Mouse (Mus musculus) urinary bladder, postnatal 14 days (tissue): ENCODE measurements around the gene Ucn.
A peak's percentile ranks its signal among the peaks of the same experiment; 100 is the strongest.

Experiments
- DNase-seq: peaks from one replicate; pipeline ENCODE4 v3.0.0; 2021; ENCODE audit warnings: low spot score

Ucn gene

DNA sequence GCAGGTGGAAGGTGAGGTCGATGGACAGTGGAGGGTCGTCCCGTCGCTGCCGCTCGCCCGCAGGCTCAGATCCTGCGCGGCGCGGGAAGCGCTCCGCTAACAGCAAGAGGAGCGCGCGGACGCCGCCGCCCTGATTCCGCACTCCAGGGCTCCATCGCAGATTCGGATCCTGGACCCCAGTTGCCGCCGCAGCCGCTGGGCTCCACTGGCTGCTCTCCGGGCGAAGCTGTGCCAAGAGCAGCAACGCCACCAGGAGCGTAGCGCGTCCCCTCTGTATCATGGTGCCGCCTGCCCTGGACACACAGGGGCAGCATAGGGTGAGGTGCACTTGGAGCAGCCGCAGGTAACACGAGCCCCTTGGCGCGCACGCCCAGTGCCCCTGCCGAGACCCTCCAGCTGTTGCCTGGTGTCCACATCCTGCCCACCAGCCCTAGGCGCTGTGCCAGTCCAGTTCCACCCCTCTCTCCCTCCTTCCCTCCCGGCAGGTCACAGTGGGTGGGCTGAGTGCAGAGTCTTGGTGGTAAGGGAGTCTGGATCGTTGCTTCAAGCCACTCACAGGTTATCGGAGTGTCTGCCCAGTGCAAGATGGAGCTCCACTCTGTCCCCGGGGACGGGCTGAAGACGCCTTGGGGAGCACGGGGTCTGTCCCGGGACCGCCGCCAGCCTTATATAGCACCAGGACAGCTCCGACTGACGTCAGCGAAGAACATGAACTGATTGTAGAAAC lies at the start of gene Ucn:
Gene Ucn, minus strand, starts transcription at position 589 of the 727 bp plus-strand sequence.
- DNase-seq, result no peak

DNA sequence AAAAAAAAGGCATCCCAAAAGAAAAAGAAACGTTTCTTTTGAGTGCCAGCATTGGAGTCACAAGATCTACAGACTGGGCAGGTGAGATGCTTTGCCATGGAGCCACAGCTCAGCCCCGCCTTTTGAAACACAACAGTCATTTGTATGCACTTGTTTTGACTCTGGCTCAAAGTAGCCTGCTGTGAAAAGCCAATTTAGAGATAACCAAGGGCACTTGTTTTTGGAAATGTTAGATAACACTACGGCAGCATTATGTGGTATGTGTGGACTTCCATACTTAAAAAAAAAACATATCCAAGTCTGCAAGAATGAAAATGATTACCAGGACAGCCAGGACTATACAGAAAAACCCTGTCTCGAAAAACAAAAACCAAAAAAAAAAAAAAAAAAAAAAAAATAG lies 45.0 kb upstream of the Ucn start:
- no peak for DNase-seq

DNA sequence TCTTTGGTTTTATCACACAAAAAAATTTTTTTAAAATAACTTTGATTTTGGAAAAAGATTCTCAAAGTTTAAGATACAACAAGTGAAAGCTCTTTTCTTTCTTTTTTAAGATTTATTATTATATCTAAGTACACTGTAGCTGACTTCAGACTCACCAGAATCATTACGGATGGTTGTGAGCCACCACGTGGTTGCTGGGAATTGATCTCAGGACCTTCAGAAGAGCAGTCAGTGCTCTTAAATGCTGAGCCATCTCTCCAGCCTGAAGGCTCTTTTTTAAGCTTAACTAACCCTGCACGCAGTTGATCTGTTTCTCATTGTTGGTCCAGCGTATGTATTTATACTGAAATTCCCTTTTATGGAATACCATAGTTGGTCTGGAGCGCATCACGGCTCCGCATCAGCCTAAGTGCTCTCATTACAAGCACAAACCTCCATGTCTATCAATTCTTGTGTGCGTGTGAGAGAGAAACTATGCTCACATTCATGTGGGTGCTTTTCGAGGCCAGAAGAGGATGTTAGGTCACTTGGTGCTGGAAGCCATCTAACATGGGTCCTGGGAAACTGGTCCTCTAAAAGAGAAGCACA lies 42.6 kb upstream of the Ucn start:
- no peak for DNase-seq

DNA sequence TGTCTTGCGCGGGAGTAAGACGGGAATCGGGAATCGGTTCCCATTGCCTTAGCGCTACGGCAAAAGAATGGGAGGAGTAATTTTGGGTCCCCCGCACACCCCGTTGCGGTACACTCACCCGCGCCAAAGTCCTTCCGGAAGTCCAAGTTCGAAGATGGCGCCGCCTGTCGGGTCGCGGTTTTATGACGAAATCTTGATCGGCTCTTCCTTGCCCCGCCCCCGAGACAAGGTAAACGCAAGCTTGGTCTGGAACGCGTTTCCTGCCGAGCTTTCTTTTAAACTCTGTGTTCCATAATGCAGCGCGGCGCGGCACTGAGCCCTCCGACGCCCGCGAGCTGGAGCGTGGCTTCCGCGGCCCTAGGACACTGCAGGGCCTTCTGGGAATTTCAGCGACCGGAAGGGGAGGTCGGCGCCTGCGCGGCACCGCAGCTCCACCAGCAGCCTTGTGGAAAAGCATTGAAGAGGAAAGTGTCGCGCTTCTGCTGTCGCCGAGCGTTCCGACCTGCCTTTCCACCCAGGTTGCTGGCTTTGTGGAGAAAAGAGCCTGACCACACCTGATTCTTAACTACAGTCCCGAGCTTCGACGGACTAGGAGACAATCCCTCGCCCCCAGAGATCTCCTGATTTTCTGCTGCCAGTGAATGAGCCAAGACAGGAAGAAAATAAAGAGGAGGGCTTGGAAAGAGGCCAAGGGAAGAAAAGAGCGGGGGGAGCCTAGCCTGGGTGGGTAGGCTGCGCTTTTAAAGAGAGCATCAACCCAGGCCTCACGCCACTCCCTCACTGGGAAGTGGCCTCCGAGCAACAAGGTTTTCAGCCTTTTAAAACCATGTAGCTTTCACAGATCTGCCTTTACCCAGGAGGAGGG lies 41.4 kb upstream of the Ucn start, which contains the start of the genes Gm29609 and Gtf3c2:
Gene Gm29609, minus strand, starts transcription at position 146 of the 865 bp plus-strand sequence.
Gene Gtf3c2, minus strand, starts transcription at position 379 of the 865 bp plus-strand sequence.
- DNase-seq, result peak; percentile 95

DNA sequence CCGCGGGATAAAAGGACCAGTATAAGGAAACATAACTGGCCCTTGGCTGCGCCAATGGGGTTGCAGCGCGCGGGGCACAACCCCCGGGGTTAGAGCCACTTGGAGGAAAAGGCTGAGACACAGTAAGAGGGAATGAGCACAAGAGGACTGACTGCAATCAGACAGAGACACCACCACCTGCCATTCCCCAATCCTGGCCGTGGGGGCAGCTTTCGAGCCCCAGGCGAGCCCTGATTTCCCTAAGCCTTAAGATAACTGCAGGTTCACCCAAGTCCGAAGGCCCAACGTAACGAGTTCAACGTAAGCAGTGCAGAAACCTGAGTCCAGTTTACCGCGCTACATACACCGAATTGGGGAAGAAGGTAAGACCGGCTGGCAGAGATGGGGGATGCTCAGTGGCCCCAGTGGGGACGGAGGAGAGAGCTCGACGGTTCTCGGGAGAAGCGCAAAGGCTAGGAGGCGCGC lies 40.7 kb upstream of the Ucn start:
- no peak for DNase-seq

DNA sequence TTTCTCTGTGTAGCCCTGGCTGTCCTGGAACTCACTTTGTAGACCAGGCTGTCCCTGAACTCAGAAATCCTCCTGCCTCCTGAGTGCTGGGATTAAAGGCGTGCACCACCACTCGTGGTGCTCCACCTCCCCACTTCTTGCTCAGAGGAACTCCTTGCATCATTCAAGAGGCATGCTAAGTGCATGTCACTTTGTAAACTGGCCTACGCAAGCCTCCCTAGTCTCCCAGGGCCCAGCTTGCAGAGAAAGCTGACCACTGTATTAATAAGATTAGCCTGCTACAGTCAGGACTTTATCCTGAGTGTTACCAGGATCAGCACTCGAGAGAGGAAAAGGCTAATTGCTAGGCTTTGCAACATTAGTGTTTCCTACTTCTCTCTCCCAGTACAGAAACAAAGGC lies 30.0 kb upstream of the Ucn start:
- DNase-seq, result no peak

DNA sequence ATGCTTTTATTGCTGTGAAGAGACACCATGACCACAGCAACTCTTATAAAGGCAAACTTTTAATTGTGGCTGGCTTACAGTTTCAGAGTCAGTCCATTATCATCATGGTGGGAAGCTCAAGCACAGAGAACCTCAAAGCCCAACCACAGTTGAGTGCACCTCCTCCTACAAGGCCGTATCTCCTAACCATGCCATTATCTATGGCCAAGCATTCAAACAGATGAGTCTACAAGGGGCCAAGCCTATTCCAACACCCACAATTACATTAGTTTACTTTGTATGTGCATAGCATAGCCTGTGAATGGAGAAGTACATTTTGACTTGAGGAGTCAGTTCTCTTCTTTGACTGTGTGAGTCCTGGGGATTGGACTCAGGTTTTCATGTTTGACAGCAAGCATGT lies 26.2 kb upstream of the Ucn start:
- DNase-seq, result no peak

DNA sequence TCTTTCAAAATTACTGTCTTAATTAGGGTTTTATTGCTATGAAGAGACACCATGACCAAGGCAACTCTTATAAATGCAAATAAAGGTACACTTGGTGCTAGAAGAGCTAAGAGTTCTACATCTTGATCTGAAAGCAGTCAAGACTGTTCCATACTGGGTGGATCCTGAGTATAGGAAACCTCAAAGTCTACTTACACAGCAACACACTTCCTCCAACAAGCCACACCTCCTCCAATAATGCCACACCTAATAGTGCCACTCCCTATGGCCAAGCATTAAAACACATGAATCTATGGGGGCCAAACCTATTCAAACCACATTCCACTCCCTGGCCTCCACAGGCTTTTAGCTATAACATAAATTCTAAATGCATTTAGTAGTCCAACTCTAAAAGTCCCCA lies 23.8 kb upstream of the Ucn start:
- no peak for DNase-seq

DNA sequence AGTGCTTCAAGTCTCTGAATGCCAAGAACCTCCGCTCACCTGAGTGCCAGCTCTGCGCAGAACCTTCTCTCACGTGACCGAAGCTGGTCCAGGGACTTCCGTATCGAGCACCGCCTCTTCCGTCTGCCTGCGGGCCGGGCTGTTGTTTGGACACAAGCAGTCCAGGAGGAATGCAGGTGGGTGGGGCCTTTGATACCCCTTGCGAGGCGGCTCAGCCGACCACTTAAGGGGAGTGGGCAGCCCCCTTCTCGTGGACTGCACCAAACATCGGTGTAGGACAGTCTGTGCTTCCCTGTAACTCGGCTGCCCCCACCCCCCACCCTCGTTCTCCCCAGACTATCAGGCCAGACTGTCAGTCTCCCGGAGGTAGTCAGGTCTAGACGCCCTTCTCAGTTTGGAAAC lies 15.5 kb upstream of the Ucn start, which contains the start of gene Mpv17:
Gene Mpv17, minus strand, starts transcription at position 100 of the 402 bp plus-strand sequence.
- DNase-seq, result peak; percentile 82

DNA sequence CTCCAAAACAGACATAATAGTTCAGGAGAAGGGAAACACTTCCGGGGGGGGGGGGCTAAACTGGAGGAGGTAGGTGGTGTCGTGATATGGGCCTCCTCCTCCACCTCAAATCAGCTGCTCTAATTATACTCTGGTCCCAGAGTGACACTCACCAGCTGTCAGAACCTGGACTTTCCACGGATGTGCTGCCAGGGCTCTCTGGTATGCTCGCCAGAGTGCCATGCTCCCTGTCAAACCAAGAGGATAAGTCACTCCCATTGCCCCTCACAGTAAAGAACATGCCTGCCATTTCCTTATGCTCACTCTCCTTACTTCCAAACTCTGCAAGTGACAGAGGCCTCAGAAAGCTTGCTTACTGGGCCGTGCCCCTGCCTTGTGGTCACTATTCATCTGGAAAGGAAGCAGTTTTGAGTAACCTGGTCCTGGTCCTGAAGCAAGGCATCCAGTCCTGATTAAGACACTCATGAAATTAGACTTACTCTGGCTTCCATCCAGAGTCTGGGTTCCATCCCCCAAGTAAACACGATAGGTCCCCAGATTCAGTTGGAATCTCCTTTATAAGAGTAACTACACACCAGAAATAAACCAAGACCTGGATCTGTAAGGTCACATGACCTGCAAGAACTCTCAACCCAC lies 15.0 kb upstream of the Ucn start:
- no peak for DNase-seq

DNA sequence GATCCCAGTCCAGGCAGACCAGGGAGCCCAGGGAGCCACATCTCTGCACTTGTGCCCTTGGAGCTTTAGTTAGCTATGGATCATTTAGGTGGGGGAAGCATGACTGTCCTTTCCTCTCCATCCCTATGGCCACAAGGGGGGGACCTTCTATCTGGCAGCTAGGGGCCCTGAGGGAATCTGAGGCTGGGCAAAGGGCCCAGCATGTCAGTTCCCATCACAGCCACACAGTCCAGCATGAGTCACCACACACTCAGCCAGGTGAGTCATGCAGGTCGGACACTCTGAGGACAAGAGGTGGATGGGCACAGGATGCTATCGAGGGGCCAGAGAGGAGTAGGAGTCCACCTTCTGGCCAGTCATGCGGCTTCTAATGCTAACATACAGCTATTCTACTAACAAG lies 13.1 kb upstream of the Ucn start:
- DNase-seq, result peak; percentile 35

DNA sequence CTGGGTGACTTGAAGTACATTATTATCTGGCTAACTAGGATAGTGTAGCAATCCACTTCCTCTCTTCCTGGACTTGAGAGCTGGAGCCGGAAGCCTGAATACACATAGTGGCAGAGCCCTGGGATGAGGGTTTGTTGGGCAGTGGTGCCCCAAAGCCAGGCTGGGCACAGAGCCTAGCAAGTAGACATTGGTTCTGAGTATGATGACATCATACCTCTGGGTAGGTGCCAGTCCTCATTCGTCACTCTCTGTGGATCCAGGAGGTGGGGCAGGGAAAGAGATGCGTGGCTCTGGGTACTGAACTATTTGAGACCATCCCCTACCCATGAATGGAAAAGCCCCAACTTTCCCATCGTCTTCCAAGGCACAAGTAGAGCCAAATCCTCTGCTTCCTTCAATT lies 11.2 kb upstream of the Ucn start:
- DNase-seq, result no peak

DNA sequence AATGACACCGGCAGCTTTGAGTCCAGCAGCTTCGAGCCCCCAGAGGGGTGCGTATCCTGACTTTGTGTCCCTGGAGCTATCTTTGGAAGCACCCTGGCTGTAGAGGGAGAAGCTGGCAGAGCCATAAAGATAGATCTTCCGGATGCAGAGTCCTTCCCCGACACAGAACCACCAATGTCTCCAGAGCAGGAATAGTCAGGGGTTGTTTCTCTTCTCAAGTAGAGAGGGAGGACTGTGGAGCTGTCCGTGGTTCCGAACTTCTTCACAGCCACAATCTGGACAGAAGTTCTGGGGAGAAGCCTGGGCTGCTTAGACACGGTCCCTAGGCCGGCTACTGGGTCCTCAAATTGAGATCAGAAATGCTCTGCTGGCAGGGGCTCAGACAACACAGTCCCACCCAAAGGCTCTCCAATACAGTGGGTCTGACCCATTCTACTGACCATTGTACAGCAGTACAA lies 368 bp upstream of the Ucn start:
- DNase-seq, result no peak

DNA sequence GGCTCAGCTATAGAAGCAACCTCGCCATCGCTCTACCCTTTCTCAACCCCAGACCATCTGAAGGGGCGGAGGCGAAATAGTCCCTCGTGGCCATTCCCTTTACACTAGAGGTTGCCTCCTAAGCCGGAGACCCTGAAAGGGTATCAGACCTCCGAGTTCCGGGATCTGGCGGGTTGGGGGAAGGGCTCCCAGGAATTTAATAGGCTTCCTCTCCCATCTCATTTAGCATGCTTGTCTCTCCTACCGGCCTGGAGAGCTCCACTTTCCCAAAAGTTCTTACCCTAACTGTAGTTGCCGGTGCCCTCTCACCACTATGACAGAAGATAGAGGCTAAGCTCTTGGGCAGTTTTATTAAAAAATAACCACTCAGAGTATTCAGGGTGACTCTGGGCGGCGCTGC lies 971 bp downstream of the Ucn start:
- no peak for DNase-seq

DNA sequence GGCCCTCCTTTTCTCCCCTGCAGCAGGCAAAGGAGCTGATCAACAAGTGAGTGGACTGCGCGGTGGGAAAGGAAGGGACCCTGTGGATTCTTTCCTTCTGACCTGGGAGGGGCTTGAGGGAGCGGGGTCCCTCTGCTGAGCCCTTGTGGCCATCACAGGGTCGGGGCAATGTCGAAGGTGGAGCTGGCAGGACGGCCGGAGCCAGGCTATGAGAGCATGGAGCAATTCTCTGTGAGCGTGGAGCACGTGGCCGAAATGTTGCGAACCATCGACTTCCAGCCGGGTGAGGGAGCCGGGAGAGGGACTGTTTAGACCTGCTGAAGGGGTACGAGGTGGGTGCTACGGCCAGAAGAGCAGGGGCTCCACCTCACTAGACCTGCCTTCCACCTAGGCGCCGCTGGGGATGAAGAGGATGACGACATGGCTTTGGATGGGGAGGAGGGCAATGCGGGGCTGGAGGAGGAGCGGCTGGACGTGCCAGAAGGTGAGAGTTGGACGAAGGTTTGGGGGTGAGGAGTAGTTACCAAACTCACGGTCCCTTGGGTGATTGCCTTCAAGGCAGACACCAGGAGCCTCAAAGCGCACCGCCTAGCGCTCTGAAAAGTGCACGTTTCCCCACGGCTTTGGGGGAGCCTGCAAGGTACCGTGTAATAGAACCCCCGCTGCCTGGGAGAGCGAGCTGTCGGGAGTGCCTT lies 1.8 kb downstream of the Ucn start:
- DNase-seq, result no peak

DNA sequence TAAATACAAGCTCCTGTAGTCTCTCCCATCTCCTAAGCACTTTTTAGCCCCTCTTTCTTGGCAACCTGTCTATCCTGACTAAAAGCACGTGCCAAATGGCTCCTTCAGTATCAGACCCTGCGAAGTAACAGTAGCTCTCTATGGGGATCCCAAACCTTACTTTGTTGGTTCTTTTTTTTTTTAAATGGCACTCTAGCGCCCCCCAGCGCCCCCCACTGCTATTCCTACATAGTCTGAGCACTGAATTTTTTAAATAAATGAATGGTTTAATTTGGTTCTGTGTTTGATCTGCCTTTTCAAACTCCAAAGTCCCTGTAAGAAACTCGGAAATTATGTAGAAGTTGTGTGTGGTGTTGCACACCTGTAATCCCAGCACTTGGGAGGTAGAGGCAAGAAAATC lies 12.6 kb downstream of the Ucn start:
- no peak for DNase-seq

DNA sequence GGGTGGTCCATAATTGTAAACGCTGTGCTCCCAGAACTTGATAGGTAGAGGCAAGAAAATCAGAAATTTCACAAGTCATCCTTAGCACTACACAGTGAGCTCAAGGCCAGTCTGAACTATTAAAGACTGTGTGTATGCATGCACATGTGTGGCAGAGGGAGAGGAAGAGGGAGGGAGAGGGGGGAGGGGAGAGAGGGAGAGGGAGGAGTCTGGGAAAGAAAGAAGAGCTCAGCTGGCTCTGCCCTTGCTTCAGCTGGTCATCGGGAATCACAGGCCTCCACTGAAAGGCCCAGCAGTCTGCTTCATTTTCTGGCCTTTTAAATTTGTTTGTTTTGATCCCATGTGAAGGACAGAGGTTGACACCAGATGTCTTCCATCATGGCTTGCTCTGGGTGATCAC lies 15.1 kb downstream of the Ucn start:
- DNase-seq, result no peak

DNA sequence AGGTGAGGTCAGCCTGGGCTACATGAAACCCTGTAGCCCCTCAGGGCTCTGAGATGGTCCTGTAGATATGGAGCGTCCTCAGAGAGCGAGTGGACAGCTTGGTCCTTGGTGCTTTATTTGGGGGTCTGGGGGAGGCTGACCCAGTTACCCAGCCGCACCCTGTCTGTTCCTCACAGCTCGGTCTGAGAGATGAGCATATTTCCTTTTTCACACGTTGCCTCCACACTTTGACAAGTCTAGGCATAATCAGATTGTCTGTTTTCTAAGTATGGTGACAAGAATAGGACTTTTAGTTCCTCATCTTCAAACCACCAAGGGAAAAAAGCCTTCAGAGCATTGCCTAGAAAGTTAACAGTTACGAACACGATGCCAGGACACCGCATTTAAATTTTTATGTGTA lies 17.5 kb downstream of the Ucn start:
- DNase-seq, result no peak

DNA sequence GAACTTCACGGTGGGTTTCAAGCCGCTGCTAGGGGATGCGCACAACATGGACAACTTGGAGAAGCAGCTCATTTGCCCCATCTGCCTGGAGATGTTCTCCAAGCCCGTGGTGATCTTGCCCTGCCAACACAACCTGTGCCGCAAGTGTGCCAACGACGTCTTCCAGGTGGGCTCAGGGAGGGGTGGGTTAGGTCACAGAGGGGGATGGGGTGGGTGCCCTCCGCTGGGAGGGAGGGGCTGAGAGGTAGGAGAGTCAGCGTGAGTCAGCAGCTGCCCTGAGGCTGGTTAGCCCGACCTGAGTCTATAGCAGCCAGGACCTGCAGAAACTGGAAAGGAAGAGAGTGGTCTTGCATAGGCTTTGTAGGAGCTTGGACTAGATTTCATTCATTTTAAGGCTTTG lies 21.7 kb downstream of the Ucn start:
- DNase-seq, result no peak

DNA sequence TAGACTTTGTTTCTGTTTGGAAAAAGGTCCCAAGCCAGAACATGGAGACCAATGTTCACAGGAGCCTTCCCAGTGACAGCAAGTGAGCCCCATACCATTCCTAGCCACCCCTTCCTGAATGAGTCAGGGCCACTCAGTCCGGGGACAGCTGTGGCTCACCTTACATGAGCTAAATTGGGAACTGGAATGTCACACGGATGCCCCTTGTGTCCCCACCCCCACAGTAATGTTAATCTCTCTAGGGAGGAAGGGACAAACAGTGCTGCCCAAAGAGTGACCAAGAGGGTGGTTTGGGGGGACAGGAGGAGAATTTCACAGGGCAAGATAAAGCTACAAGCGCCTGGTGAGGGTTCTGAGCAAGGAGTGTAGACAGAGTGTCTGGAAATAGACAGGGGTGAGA lies 22.3 kb downstream of the Ucn start, which contains the start of gene Trim54:
Gene Trim54, plus strand, starts transcription at position 359 of the 400 bp plus-strand sequence.
- DNase-seq, result no peak

DNA sequence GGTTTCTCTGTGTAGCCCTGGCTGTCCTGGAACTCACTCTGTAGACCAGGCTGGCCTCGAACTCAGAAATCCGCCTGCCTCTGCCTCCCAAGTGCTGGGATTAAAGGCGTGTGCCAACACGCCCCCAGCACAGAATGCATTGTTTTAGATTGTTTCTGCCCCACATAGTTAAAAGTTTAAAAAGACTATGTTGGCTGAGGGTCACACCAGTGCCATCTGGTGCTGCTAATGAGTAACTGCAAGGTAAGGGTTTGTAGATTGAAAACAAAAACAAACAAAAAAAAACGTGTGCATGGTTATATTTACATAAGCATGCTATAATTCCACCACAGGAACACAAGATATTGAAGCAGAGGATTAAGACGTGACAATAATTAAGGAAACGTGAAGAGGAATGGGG lies 27.8 kb downstream of the Ucn start:
- DNase-seq, result no peak
